Mouse (Mus musculus) limb, embryonic 14.5 days (tissue): ENCODE measurements at regions not wholly inside any gene's neighbourhood (a gene's known extent, or its start where the extent isn't known, plus 50 kb on each side); places are given as distances from the start of the nearest gene placed in this dataset.

Experiments
- ATAC-seq: fragments of 200-750 bp; cut with Nextera tagmentation; 2 replicates; pipeline ENCODE4 v1.8.0; 2017; ENCODE audit warnings: low read depth, moderate number of reproducible peaks, moderate TSS enrichment; ENCODE audit not compliant: low FRiP score
- DNase-seq: peaks from one replicate; pipeline ENCODE4 v3.0.0-alpha.2; 2015; ENCODE audit warnings: low spot score
- H3K27ac ChIP-seq: fragments of 300-500 bp; sonication (generic); replicated peaks from 2 replicates; pipeline ENCODE4 v1.5.1; 2014; ENCODE audit warnings: low read depth, mild to moderate bottlenecking, low read length, moderate library complexity, mixed read lengths
- H3K27me3 ChIP-seq: fragments of 300-500 bp; sonication (generic); 2 replicates; pipeline ENCODE4 v1.6.1; 2014; ENCODE audit warnings: low read length, mixed read lengths; ENCODE audit not compliant: control insufficient read depth, insufficient read depth
- H3K36me3 ChIP-seq: fragments of 300-500 bp; sonication (generic); 2 replicates; pipeline ENCODE4 v1.6.1; 2014; ENCODE audit warnings: mild to moderate bottlenecking, low read length, moderate library complexity, mixed read lengths; ENCODE audit not compliant: control insufficient read depth, insufficient read depth
- H3K4me1 ChIP-seq: fragments of 300-500 bp; sonication (generic); 2 replicates; pipeline ENCODE4 v1.6.1; 2014; ENCODE audit warnings: antibody characterized with exemption, low read length, mixed read lengths; ENCODE audit not compliant: control insufficient read depth, insufficient read depth
- H3K4me2 ChIP-seq: fragments of 300-500 bp; sonication (generic); replicated peaks from 2 replicates; pipeline ENCODE4 v1.6.1; 2014; ENCODE audit warnings: low read depth, mild to moderate bottlenecking, low read length, moderate library complexity; ENCODE audit not compliant: severe bottlenecking
- H3K4me3 ChIP-seq: fragments of 300-500 bp; sonication (generic); replicated peaks from 2 replicates; pipeline ENCODE4 v1.5.1; 2014; ENCODE audit warnings: low read length
- H3K9ac ChIP-seq: fragments of 300-500 bp; sonication (generic); 2 replicates; pipeline ENCODE4 v1.6.1; 2014; ENCODE audit warnings: mild to moderate bottlenecking, low read depth, low read length, moderate library complexity; ENCODE audit not compliant: severe bottlenecking
- H3K9me3 ChIP-seq: fragments of 300-500 bp; sonication (generic); 2 replicates; pipeline ENCODE4 v1.6.1; 2016; ENCODE audit warnings: low read length; ENCODE audit not compliant: control insufficient read depth
- POLR2A ChIP-seq: fragments of 200-500 bp; IDR thresholded peaks from 2 replicates; pipeline ENCODE4 v1.8.0; 2012; ENCODE audit warnings: inconsistent platforms, mild to moderate bottlenecking, moderate library complexity, borderline replicate concordance; ENCODE audit not compliant: insufficient read depth, insufficient read length; ENCODE audit errors: extremely low read depth
- WGBS: fragments of 180-500 bp; shearing (Covaris S2); extraction: QIAGEN DNeasy Blood & Tissue Kit; methylation state at CpG from one replicate; pipeline ENCODE4 v1.1.7; 2014; 5-methylcytosine and 5-hydroxymethylcytosine counted together

DNA sequence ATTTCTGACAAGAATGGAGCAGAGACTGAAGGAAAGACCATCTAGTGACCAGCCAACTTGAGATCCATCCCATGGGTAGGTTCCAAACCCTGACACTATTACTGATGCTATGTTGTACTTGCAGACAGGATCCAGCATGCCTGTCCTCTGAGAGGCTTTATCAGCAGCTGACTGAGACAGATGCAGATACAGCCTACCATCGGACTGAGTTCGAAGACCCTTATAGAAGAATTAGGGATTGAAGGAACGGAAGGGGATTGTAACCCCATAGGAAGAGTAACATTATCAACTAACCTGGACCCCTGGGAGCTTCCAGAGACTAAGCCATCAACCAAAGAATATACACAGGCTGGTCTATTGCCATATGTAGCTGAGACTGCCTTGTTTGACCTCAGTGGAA lies 183.1 kb upstream of the Adcy2 start:
- Histone ChIP-seq H3K9me3 (no peaks in the 10 kb centered on the region), H3K36me3 (no peaks in the 10 kb centered on the region), H3K9ac (no peak overlapping the region), H3K27me3 (no peaks in the 10 kb centered on the region), H3K4me3 (no peak overlapping the region), H3K4me2 (no peak overlapping the region), H3K4me1 (no peaks in the 10 kb centered on the region), H3K27ac (no peak overlapping the region)
- WGBS: 94% methylated on average over 3 of the region's 3 CpGs
- TF ChIP-seq POLR2A: no peak
- ATAC-seq (no peak), DNase-seq (no peak)

DNA sequence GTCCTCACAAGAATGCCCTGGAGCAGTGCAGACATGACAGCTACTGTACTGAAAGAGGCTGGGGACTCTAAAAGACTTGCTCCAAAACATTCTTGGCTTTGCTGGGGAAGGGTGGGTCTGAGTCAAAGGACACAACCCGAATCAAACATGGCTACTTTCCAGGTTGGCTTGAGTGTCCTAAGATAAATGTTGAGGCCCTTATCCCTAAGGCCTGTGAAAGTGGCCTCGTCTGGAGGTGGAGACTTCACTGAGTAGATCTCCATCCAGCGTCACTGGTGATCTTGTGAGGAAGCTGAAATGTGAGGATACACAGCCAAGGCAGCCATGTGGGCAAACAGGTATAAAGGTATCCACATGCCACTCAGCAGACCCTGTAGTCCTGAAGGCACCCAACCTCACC lies 191.3 kb upstream of the Adcy2 start:
- DNase-seq (no peak), ATAC-seq (no peak)
- Histone ChIP-seq H3K9ac (no peak overlapping the region), H3K4me3 (no peak overlapping the region), H3K4me1 (no peaks in the 10 kb centered on the region; the same call in 1 of the 2 replicates), H3K27me3 (no peaks in the 10 kb centered on the region), H3K27ac (no peak overlapping the region), H3K9me3 (no peaks in the 10 kb centered on the region), H3K36me3 (no peaks in the 10 kb centered on the region), H3K4me2 (no peak overlapping the region)
- TF ChIP-seq POLR2A: no peak
- 68% methylated on average over 3 of the region's 3 CpGs for WGBS

DNA sequence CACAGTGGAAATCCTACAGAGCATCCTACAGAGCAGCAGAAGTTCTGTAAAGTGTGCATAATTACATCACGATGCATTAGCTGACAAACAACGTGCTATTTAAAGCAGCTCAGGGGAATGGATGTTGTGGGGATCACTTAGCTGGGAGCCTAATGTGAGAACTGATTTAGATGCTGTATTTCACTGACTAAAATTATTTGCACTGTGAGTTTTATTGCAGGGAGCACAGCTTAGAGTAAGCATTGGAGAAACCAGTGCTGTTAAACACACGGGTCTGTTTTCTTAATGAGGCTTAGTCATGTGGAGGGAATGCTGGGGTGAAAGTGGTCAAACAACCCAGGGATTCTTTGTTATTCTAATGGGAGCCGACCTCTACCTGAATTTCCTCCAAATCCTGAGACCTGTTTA lies 197.1 kb upstream of the Adcy2 start:
- Histone ChIP-seq H3K4me1 (peaks cover 2% of the 10 kb centered on the region; the same call in 1 of the 2 replicates), H3K9me3 (no peaks in the 10 kb centered on the region), H3K4me3 (no peak overlapping the region), H3K9ac (no peak overlapping the region), H3K27ac (no peak overlapping the region), H3K4me2 (no peak overlapping the region), H3K36me3 (no peaks in the 10 kb centered on the region), H3K27me3 (no peaks in the 10 kb centered on the region)
- 7% methylated on average over 4 of the region's 4 CpGs for whole genome bisulfite sequencing
- no peak for TF ChIP-seq POLR2A
- ATAC-seq (no peak), DNase-seq (no peak)

DNA sequence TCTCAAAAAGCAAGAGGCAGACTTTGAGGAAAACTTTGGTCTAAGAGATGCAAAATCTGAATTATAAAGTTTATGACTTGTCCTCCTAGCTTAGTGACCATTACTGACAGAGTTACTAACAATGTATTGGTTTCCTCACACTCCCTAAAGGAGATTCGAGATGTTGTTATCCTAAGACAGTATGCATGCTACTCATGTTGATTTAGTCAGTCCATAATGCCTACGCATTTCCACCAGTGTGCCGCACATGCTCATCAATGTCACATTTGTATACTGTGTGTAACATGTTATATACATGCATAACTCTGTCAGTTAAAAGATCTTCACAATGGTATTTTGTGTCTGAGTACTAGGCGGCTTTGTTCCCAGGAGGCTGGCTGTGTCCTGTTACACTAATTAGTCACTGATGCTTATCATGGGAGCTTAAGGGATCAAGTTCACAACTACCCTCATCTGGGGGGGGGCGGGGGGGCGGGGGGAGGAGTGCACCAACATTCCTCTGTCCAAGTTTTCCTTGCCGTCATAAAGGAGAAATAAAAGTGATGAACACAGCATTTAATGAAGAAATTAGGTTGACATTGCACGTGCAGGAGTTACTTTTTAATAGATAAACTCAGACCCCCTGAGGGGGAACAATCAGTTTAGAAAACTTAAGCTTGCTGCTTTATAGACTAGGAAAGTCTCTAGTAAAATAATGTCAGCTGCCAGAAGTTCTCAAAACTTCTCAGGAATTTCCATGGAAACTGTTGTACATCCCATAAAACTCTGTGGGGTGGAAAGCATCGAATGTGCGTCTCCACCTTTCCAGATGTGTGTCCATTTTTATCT lies 208.6 kb upstream of the Adcy2 start:
- ATAC-seq (peak; percentile 65; the same call in 1 of the 2 replicates), DNase-seq (peak; percentile 50)
- Histone ChIP-seq H3K27ac (no peak overlapping the region), H3K4me2 (no peak overlapping the region), H3K9me3 (no peaks in the 10 kb centered on the region), H3K27me3 (no peaks in the 10 kb centered on the region), H3K4me1 (peaks cover 9% of the 10 kb centered on the region; the same call in 1 of the 2 replicates), H3K4me3 (no peak overlapping the region), H3K36me3 (no peaks in the 10 kb centered on the region), H3K9ac (no peak overlapping the region)
- no peak for TF ChIP-seq POLR2A
- 39% methylated on average over 10 of the region's 10 CpGs for whole genome bisulfite sequencing

DNA sequence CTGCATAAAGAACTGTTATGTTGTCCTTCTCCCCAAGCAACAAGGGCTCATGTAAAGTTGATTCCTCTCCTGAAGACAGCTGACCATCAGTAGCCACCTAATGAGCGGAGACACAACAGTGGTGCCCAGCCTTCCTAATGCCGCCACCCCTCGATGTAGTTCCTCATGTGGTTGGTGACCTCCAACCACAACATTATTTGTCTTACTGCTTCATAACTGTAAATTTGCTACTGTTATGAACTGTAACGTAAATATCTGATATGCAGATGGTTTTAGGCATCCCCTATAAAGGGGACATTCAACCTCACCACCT lies 209.2 kb upstream of the Adcy2 start:
- Histone ChIP-seq H3K27me3 (no peaks in the 10 kb centered on the region), H3K4me1 (peaks cover 9% of the 10 kb centered on the region; the same call in 1 of the 2 replicates), H3K27ac (no peak overlapping the region), H3K9ac (no peak overlapping the region), H3K9me3 (no peaks in the 10 kb centered on the region), H3K4me2 (no peak overlapping the region), H3K36me3 (no peaks in the 10 kb centered on the region), H3K4me3 (no peak overlapping the region)
- WGBS: 61% methylated on average over 4 of the region's 4 CpGs
- DNase-seq: no peak
- TF ChIP-seq POLR2A: no peak
- no peak for ATAC-seq
